Mouse (Mus musculus): ENCODE measurements around the gene Slc16a8. TPM values are rescaled to one million over a fixed set of nuclear protein-coding genes. Genes with fewer than 3 reads are reported as not detected.

The Slc16a8 gene
- total RNA-seq, 4 experiments from 2014 or later, result 0.53 to 0.91 (median 0.57) TPM; not detected in 1

DNA sequence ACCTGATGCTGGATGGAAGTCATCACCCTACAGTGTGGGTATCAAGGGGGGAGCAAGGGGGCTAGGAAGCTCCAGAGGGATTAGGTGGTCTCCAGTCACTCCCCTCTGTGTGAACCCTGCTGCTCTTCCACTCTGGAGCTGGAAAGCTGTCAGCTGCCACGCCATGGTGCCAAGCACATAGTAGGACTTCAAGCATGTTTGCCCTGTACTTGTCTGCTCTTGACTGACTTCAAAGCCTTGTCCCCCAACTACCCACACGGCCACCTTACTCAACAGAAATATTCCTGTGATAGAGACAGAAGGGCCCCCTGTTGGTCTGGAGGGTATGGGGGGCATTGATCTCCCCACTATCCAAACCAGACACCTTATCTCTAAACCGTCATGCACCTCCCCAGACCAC, 38.4 kb downstream of the Slc16a8 start:
- DNase-seq (ENCODE audit: low spot score in 2 of 2), result no peak

DNA sequence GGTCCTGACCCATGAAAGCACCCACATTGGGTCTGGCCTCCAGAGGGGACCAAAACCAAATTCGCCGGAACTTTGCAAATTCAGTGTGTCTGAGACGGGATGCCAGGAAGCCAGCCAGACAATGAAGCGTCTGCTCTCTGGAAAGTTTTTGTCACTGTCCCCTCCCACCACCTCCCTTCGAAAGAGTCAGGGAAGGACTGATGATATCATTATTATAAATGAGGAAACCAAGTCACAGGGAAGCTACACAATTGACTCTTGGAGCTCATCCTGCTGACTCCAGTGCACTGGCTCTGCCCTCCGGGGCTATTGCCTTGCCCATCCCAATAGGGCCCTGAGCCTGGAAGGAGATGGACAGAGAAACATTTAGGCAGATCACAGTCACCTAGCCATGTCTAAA, 41.0 kb downstream of the Slc16a8 start:
- DNase-seq (ENCODE audit: low spot score in 2 of 2), result no peak

DNA sequence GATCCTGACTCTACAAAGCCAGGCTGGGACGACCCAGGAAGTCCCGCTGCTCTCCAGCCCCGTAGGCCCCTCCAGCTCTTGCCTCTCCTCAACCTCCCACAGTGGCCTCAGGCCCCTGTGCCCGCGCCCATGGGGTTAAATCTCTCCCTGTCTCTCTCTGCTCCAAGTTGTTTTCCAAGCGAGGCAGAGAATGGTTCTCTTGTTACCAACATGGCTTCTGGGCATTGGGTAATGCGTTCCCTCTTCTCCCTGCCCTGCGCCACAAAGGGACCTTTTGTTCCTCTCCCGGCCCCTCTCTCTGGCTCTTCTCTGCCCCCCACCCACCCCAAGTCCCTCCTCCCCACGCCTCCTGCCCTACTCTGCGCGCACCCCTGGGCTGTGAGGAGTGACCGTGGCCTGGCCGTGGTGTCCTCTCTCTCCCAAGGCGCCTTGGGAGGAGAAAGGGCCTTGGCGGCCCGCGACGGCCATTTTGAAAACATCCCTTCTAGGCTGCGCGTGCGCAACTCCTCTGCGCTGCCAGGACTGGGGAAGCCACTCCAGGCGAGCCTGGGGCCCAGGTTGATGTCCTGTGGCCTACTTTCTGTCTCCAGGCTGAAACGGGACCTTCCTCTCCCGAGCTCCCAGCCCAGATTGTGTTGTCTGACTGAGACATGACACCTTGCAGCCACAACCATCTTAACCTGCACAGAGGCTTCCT, 41.7 kb downstream of the Slc16a8 start:
- DNase-seq (ENCODE audit: low spot score in 2 of 2), result no peak

DNA sequence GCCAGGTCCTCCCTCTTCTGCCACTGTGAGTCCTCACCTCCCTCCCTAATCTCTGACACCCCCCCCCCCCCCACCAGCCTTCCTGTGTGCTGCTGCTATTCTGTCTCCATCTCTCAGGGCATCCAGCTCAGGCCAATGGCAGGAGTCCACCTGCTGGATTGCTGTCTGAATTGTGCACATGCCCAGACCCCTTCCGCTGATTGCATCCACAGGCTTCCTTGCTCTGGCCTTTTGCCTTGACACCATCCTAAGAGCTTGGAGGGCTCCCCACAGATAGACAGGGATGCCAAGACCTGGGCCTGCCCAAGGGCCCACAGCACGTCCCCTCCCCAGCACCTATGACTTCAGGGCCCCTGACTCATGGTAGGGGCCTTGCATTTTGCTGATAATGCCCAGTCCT, 44.2 kb downstream of the Slc16a8 start:
- DNase-seq (ENCODE audit: low spot score in 2 of 2), result no peak

- peak in 1 of 2 experiments; percentile 41 for DNase-seq (ENCODE audit: low spot score in 2 of 2)
Measured at GRCm38 (mm10) chr15:79208758-79209439, 45.7 kb downstream of the Slc16a8 start.

GRCm38 (mm10) chr15:79208211-79208610, 46.4 kb downstream of the Slc16a8 start:
- DNase-seq (ENCODE audit: low spot score in 2 of 2), result no peak

GRCm38 (mm10) chr15:79202575-79202974, 52.0 kb downstream of the Slc16a8 start:
- DNase-seq (ENCODE audit: low spot score in 2 of 2), result no peak

DNA sequence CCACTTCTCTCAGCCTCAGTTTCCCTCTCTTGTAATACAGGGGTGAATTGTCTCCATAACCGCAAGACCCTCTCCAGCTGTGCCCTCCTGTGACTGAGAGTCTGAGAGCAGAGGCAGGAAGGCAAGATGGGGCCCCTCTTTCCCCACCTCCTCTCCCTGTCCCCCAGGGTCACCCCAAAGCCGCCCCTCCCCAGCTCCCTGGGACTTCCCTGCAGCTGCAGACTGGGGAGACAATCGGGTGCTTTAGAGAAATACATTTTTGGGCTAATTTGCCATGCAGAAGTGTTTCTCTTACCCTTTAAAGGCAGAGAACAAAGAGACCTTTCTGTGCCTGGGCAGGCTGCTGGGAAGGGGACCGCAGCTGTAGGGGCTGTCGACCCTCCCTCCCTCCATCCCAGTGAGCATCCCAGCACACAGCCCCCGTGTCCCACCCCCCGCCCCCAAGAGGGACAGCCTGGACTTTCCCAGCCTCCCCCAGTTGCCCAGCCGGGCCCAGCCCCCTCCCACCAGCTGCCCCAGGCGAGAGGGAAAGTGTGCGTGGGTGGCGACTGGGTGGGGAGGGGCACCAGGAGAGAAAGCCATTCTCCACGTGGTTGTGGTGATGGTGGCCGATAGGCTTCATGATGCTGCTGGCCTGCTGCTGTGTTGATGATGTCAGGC, 52.9 kb downstream of the Slc16a8 start:
- DNase-seq (ENCODE audit: low spot score in 2 of 2), result no peak

Other genes with a start within 250 kb of the Slc16a8 start
- 10 to 100 TPM; 84.9 to 94.2 (median 89.5) TPM for gene H1f0, start 226.3 kb downstream of the Slc16a8 start, total RNA-seq (2022)
- gene Galr3, start 212.9 kb downstream of the Slc16a8 start, total RNA-seq (2022), result under 1 TPM in 3 of 4 experiments, not detected in 1; 0.30 to 0.72 (median 0.37) TPM
- gene Ankrd54, start 191.9 kb downstream of the Slc16a8 start, total RNA-seq (2022), result 10 to 100 TPM; 16.5 to 20.1 (median 18.4) TPM
- 10 to 100 TPM; 73.8 to 77.0 (median 75.3) TPM for gene Eif3l, start 179.6 kb downstream of the Slc16a8 start, total RNA-seq (2022)
- 10 to 100 TPM; 28.9 to 32.0 (median 30.4) TPM for gene Micall1, start 145.9 kb downstream of the Slc16a8 start, total RNA-seq (2022)
- 100 to 1,000 TPM in 2 of 4 experiments, 10 to 100 TPM in 2; 83.7 to 108 (median 99.6) TPM for gene Polr2f, start 113.8 kb downstream of the Slc16a8 start, total RNA-seq (2022)
- gene 1700088E04Rik, start 113.5 kb downstream of the Slc16a8 start, total RNA-seq (2022), result 10 to 100 TPM; 10.1 to 14.4 (median 11.3) TPM
- 10 to 100 TPM; 30.5 to 36.3 (median 32.6) TPM for gene Sox10, start 89.5 kb downstream of the Slc16a8 start, total RNA-seq (2022)
- gene Pick1, start 25.6 kb downstream of the Slc16a8 start, total RNA-seq (2022), result 10 to 100 TPM; 47.2 to 56.8 (median 52.7) TPM
- 1 to 10 TPM in 1 of 4 experiments, under 1 TPM in 3; 0.18 to 1.2 (median 0.63) TPM for gene Gm49486, start 25.4 kb downstream of the Slc16a8 start, total RNA-seq (2022)
- gene Baiap2l2, start 30.8 kb upstream of the Slc16a8 start, total RNA-seq (2022), result 10 to 100 TPM in 3 of 4 experiments, 1 to 10 TPM in 1; 3.1 to 14.2 (median 11.4) TPM
- gene Pla2g6, start 73.6 kb upstream of the Slc16a8 start, total RNA-seq (2022), result 10 to 100 TPM; 21.4 to 24.1 (median 22.8) TPM
- 1 to 10 TPM; 1.2 to 3.8 (median 1.5) TPM for gene Maff, start 91.9 kb upstream of the Slc16a8 start, total RNA-seq (2022)
- 10 to 100 TPM; 69.7 to 89.8 (median 75.6) TPM for gene Tmem184b, start 148.8 kb upstream of the Slc16a8 start, total RNA-seq (2022)
- 100 to 1,000 TPM; 146 to 162 (median 152) TPM for gene Csnk1e, start 200.8 kb upstream of the Slc16a8 start, total RNA-seq (2022)